Mouse (Mus musculus) C2C12 (cell line): ENCODE measurements around the gene Grip1.

Experiments used
- CTCF ChIP-seq: IDR thresholded peaks from one replicate; pipeline ENCODE4 v1.5.1; 2011; ENCODE audit not compliant: control insufficient read depth, insufficient read depth, insufficient read length
- MYOD1 ChIP-seq: IDR thresholded peaks from one replicate; pipeline ENCODE4 v1.6.1; 2011; ENCODE audit warnings: low read depth; ENCODE audit not compliant: control insufficient read depth, insufficient read length

GRCm38 (mm10) chr10:119495317-119495716 lies 41.7 kb downstream of the Grip1 start:
- TF ChIP-seq CTCF (no peak), MYOD1 (no peak)
